Mouse (Mus musculus) adrenal gland, postnatal 36 days (tissue): ENCODE measurements at regions not wholly inside any gene's neighbourhood (a gene's known extent, or its start where the extent isn't known, plus 50 kb on each side); places are given as distances from the start of the nearest gene placed in this dataset.

Source experiments
- DNase-seq, 2 experiments: peaks; one replicate each; pipeline ENCODE4 v3.0.0; 2021; ENCODE audit warnings: mixed read lengths in 1 of 2

DNA sequence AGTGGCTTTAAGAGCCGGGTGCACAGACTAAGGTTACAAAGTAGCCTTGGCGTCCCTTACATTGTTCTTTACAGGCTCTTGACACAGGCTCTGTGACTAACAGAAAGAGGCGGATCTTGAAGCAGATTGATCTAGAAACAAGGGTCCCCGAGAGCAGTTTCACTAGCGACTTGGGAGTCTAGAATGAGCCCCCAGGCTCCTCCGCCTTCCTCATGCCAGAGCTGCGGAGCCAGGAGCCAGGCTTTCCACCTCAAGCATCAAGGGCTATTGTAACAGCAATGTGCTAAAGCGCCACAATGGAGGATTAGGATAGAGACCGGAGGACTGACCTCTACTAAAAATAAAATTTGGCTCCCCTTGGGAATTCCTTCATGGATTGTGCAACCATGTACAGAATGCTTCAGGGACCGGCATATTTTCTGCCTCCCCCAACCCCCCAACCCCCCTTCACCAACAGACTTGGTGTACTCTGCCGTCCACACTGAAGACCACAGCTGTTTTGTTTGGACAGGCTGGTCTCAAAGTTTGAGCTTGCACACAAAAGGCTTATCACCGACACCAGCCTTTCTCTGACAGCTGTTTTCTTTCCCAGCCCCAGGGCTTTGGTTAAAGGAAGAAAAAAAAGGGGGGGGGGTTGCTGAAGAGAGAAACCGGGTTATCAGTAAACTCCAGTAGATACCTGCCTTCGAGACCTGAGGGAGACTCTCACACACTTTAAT, 60.2 kb upstream of the Gm10295 start:
- peak in 1 of 2 experiments; percentile 7 for DNase-seq

DNA sequence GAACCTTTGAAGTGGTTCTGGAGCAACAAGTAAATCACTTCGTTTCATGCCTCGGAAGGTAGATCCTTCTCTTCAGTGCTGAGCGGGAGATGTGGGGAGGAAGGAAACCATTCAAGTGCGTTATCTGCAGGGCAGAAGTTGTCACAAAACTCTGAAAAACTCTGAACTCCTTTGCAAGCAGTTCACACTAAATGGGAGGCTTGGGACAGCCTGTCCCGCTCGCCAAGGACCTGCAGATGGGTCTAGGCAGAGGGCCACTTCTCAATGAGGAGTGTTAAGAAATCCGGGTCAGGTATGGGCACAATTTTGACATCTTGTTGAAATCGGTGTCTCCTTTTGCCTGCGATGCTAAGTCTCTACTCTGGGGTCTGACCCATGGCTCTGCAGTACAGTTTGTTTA, 58.6 kb upstream of the Gm10295 start:
- no peak for DNase-seq

DNA sequence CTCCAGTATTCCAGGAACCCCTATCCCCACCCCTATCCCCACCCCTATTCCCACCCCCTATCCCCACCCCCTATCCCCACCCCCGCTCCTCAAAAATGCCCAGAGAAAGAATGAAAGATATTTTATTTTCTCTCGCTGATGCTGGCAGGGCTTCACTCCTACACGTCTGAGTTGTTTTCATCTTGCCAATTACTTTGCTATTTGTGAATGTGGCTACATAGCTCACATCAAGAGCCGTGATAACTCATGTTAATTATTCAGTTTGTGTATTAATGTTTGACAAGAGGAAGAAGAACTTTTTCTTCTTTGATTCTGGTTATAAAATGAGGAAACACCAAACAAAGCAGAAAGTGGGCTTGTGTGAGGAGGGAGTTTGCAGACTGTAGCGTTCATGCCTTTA, 57.8 kb upstream of the Gm10295 start:
- DNase-seq: no peak

DNA sequence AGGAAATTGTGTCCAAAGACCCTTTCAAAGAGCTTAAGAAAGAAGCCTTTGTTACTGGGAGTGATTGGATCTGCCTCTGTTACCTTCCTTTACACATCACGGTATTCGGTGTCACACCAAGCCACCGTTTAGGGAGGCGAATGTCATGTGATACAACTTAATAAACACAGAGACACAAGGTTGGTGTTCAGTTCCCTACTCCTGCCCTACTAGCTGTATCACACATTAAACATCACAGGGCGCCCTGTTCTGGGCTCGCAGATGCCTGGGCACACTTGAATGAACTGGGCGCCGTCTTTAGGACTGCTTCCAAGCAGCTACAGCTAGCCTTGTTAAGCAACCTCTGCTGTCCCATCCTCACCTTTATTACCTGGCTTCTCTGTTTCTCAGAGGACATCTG, 55.0 kb upstream of the Gm10295 start:
- no peak for DNase-seq
